19 mouse cellular contexts compared by ENCODE assay signal in the genomic region with DNA sequence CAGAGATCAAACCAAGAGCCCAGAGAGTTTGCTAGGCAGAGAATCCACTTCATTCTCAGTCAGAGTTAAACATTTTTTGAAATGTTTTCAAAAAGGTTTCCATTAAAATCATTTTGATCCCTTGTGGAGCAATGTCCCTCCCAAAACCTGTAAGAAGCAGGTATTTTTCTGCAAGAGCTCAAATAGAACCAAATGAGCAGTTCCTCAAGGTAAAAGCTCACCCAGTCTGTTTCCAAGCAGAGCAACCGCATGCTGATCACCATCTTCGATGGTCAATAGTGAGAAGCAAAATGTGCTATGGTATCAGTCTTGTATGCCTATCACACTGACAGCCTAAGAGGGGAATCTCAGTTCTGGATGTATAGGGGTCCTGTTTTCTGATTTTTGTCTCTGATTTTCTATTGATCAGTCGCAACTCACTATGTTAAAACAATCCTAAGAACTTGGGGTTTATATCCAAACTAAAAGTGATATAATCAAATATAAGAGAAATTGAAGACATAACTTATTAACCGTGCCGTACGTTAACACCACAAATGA.
A peak's percentile ranks its signal among the peaks of the same experiment; 100 is the strongest.
DNase-seq lines count a peak whose midpoint lies in the region; ATAC-seq and TF ChIP-seq lines count a peak whose summit lies in the region.
"Had no signal": no experiment of that assay in that cellular context is flagged by ENCODE, and none has a peak within 500 bp of the region (broad histone marks: within the 10 kb centered on the region; RNA-seq: fewer than 3 reads in every experiment).

No protein-coding gene starts in this region.

- peak overlapping the region; percentile 33 for H3K4me2 ChIP-seq in forebrain, embryonic 12.5 days
- peak overlapping the region; percentile 16 for H3K4me2 ChIP-seq in hindbrain, postnatal 0 days (ENCODE audit: low read depth, low read length)
- H3K4me2 ChIP-seq in lung, postnatal 0 days (replicated peaks; ENCODE audit: low read depth, low read length): no peak overlapping the region
- H3K4me2 ChIP-seq: heart, embryonic 13.5 days; liver, embryonic 13.5 days; midbrain, embryonic 12.5 days; stomach, embryonic 15.5 days had no signal

- H3K27ac ChIP-seq in layer of hippocampus, adult 2 months: peak overlapping the region; percentile 98
- H3K27ac ChIP-seq in forebrain, embryonic 12.5 days: peak overlapping the region; percentile 86
- H3K27ac ChIP-seq in hindbrain, postnatal 0 days: peak overlapping the region; percentile 8; the same call in 1 of the 2 replicates
- no peak overlapping the region for H3K27ac ChIP-seq in lung, postnatal 0 days (ENCODE audit: low read length)
- H3K27ac ChIP-seq: heart, embryonic 13.5 days; limb, embryonic 10.5 days; liver, embryonic 13.5 days; midbrain, embryonic 12.5 days; stomach, embryonic 15.5 days had no signal

- H3K9me3 ChIP-seq in forebrain, embryonic 12.5 days: no peaks in the 10 kb centered on the region
- no peaks in the 10 kb centered on the region for H3K9me3 ChIP-seq in hindbrain, postnatal 0 days (ENCODE audit: low read length)
- H3K9me3 ChIP-seq in lung, postnatal 0 days (ENCODE audit: low read length): no peaks in the 10 kb centered on the region
- H3K9me3 ChIP-seq: G1E; heart, embryonic 13.5 days; limb, embryonic 10.5 days; liver, embryonic 13.5 days; midbrain, embryonic 12.5 days; stomach, embryonic 15.5 days had no signal

- ATAC-seq in forebrain, embryonic 12.5 days (ENCODE audit: low FRiP score): no peak
- ATAC-seq in hindbrain, postnatal 0 days: no peak
- ATAC-seq in lung, postnatal 0 days: no peak
- no peak for ATAC-seq in megakaryocyte progenitor cell, adult 5-6 weeks (replicated peaks; ENCODE audit: poor library complexity)

- H3K36me3 ChIP-seq in forebrain, embryonic 12.5 days (replicated peaks): no peaks in the 10 kb centered on the region
- H3K36me3 ChIP-seq in hindbrain, postnatal 0 days (ENCODE audit: insufficient read depth, low read length): no peaks in the 10 kb centered on the region
- no peaks in the 10 kb centered on the region for H3K36me3 ChIP-seq in lung, postnatal 0 days (ENCODE audit: insufficient read depth, low read length)
- H3K36me3 ChIP-seq: G1E; heart, embryonic 13.5 days; limb, embryonic 10.5 days; liver, embryonic 13.5 days; midbrain, embryonic 12.5 days; stomach, embryonic 15.5 days had no signal

- H3K4me3 ChIP-seq in layer of hippocampus, adult 2 months: peak overlapping the region; percentile 29; the same call in 1 of the 2 replicates
- H3K4me3 ChIP-seq in forebrain, embryonic 12.5 days (replicated peaks): no peak overlapping the region
- no peak overlapping the region for H3K4me3 ChIP-seq in hindbrain, postnatal 0 days (ENCODE audit: low read length)
- no peak overlapping the region for H3K4me3 ChIP-seq in lung, postnatal 0 days (ENCODE audit: low read depth, low read length)
- H3K4me3 ChIP-seq: heart, embryonic 13.5 days; limb, embryonic 10.5 days; liver, embryonic 13.5 days; midbrain, embryonic 12.5 days; stomach, embryonic 15.5 days had no signal

- 61% methylated on average over 6 of the region's 6 CpGs for WGBS in forebrain, embryonic 12.5 days
- WGBS in hindbrain, postnatal 0 days: 59% methylated on average over 6 of the region's 6 CpGs
- 86% methylated on average over 6 of the region's 6 CpGs for WGBS in lung, postnatal 0 days

- no peak for TF ChIP-seq CTCF in layer of hippocampus, adult 2 months (conservative IDR thresholded peaks at IDR 0.05)
- TF ChIP-seq CTCF in hindbrain, postnatal 0 days (IDR thresholded peaks at IDR 0.05; ENCODE audit: low read depth): no peak
- TF ChIP-seq CTCF in lung, postnatal 0 days (IDR thresholded peaks at IDR 0.05): no peak

- H3K9ac ChIP-seq in forebrain, embryonic 12.5 days: peak overlapping the region; percentile 44; the same call in 1 of the 2 replicates
- no peak overlapping the region for H3K9ac ChIP-seq in hindbrain, postnatal 0 days (replicated peaks; ENCODE audit: low read length)
- H3K9ac ChIP-seq in lung, postnatal 0 days (replicated peaks; ENCODE audit: low read depth): no peak overlapping the region
- H3K9ac ChIP-seq: heart, embryonic 13.5 days; liver, embryonic 13.5 days; midbrain, embryonic 12.5 days; stomach, embryonic 15.5 days had no signal

- no peak for TF ChIP-seq EP300 in lung, postnatal 0 days (IDR thresholded peaks at IDR 0.05)

- H3K4me1 ChIP-seq in forebrain, embryonic 12.5 days: peaks cover 35% of the 10 kb centered on the region
- H3K4me1 ChIP-seq in hindbrain, postnatal 0 days (ENCODE audit: insufficient read depth, low read length): peaks cover 7% of the 10 kb centered on the region; the same call in 1 of the 2 replicates
- H3K4me1 ChIP-seq in lung, postnatal 0 days (ENCODE audit: insufficient read depth, low read depth, low read length): no peaks in the 10 kb centered on the region
- H3K4me1 ChIP-seq: heart, embryonic 13.5 days; limb, embryonic 10.5 days; liver, embryonic 13.5 days; stomach, embryonic 15.5 days had no signal

- DNase-seq in layer of hippocampus, adult 2 months (ENCODE audit: low spot score in 2 of 2): no peak
- no peak for DNase-seq in layer of hippocampus, adult 18-20 months (ENCODE audit: low spot score in 2 of 2)
- peak; percentile 44 to 64 for DNase-seq in cerebellum, postnatal 10 days
- no peak for DNase-seq in hindbrain, postnatal 0 days (ENCODE audit: low spot score)
- no peak for DNase-seq in lung, postnatal 0 days (ENCODE audit: low spot score)
- no peak for DNase-seq in lung, adult 18-20 months
- DNase-seq: adrenal gland, postnatal 25 days; heart, postnatal 4 days; kidney, adult 11 months; kidney, postnatal 25 days; liver, embryonic 13.5 days; lung, postnatal 14 days had no signal

- no peaks in the 10 kb centered on the region for H3K27me3 ChIP-seq in forebrain, embryonic 12.5 days
- H3K27me3 ChIP-seq in hindbrain, postnatal 0 days (ENCODE audit: insufficient read depth, low read length): no peaks in the 10 kb centered on the region
- H3K27me3 ChIP-seq in lung, postnatal 0 days (replicated peaks; ENCODE audit: insufficient read depth, low read length): no peaks in the 10 kb centered on the region
- H3K27me3 ChIP-seq: stomach, embryonic 15.5 days had no signal

Comparison
In these comparisons a context has a peak if more than half of its experiments do, and no peak if none do; other contexts are left out.
1. DNase-seq: peak in cerebellum, postnatal 10 days (2 of 2); none in layer of hippocampus, adult 2 months (0 of 2), layer of hippocampus, adult 18-20 months (0 of 2), hindbrain, postnatal 0 days (single experiment), lung, postnatal 0 days (single experiment) and lung, adult 18-20 months (0 of 2).